Mouse (Mus musculus) heart, postnatal 0 days (tissue): Measurements from ENCODE around the gene Gpr84. TPM values are rescaled to one million over a fixed set of nuclear protein-coding genes. Genes with fewer than 3 reads are reported as not detected.

Experiments used
- ATAC-seq: fragments of 200-750 bp; cut with Nextera tagmentation; 2 replicates; pipeline ENCODE4 v1.8.0; 2017; ENCODE audit warnings: low read depth, moderate number of reproducible peaks, moderate library complexity; ENCODE audit not compliant: insufficient read depth
- DNase-seq: peaks from one replicate; pipeline ENCODE4 v3.0.0-alpha.2; 2016; ENCODE audit warnings: low spot score
- H3K27ac ChIP-seq: fragments of 300-500 bp; sonication (generic); 2 replicates; pipeline ENCODE4 v1.5.1; 2014; ENCODE audit warnings: low read depth, mild to moderate bottlenecking
- H3K27me3 ChIP-seq: fragments of 300-500 bp; sonication (generic); 2 replicates; pipeline ENCODE4 v1.6.1; 2014; ENCODE audit warnings: low read length, mixed read lengths; ENCODE audit not compliant: control insufficient read depth, insufficient read depth
- H3K36me3 ChIP-seq: fragments of 300-500 bp; sonication (generic); replicated peaks from 2 replicates; pipeline ENCODE4 v1.6.1; 2014; ENCODE audit warnings: low read length, mixed read lengths; ENCODE audit not compliant: control insufficient read depth, insufficient read depth
- H3K4me1 ChIP-seq: fragments of 300-500 bp; sonication (generic); 2 replicates; pipeline ENCODE4 v1.6.1; 2014; ENCODE audit warnings: antibody characterized with exemption; ENCODE audit not compliant: control insufficient read depth, insufficient read depth
- H3K4me2 ChIP-seq: fragments of 300-500 bp; sonication (generic); 2 replicates; pipeline ENCODE4 v1.6.1; 2014; ENCODE audit warnings: low read depth, mild to moderate bottlenecking, low read length, moderate library complexity
- H3K4me3 ChIP-seq: fragments of 300-500 bp; sonication (generic); 2 replicates; pipeline ENCODE4 v1.5.1; 2014; ENCODE audit warnings: low read depth, low read length
- H3K9ac ChIP-seq: fragments of 300-500 bp; sonication (generic); replicated peaks from 2 replicates; pipeline ENCODE4 v1.6.1; 2014; ENCODE audit warnings: low read depth, low read length, mixed read lengths
- H3K9me3 ChIP-seq: fragments of 300-500 bp; sonication (generic); replicated peaks from 2 replicates; pipeline ENCODE4 v1.6.1; 2016; ENCODE audit warnings: low read length; ENCODE audit not compliant: control insufficient read depth
- CTCF ChIP-seq: IDR thresholded peaks from 2 replicates; pipeline ENCODE4 v1.5.1; 2016; ENCODE audit warnings: antibody characterized with exemption, control low read depth, low read depth
- EP300 ChIP-seq: IDR thresholded peaks from 2 replicates; pipeline ENCODE4 v1.6.1; 2016; ENCODE audit warnings: antibody characterized with exemption, low read depth
- WGBS: fragments of 180-500 bp; shearing (Covaris S2); extraction: QIAGEN DNeasy Blood & Tissue Kit; methylation state at CpG from one replicate; pipeline ENCODE4 v1.1.7; 2014; 5-methylcytosine and 5-hydroxymethylcytosine counted together
- polyA plus RNA-seq: library from polyadenylated mRNA; unstranded; fragments of >200 nt; fragmentation: Nextera tagmentation; extraction: Ambion mirVana; gene quantifications from 2 replicates; pipeline ENCODE4 v1.2.1, GENCODE M21; 2015
- total RNA-seq: library from RNA; depleted of rRNA; stranded (reverse); fragments of >200 nt; gene quantifications from 2 replicates; pipeline ENCODE4 v1.2.3, GENCODE M21; 2014; ENCODE audit warnings: low replicate concordance; rRNA removed

Gene Gpr84
- not detected in 2 replicates for total RNA-seq
- polyA plus RNA-seq = 0.10 TPM in 1 of 2 replicates, not detected in the other

GRCm38 (mm10) chr15:103310365-103310910 is at the start of gene Gpr84:
Gene Gpr84 (minus strand): TSS chr15:103310612.
- Histone ChIP-seq H3K27me3 (0 out of 2 replicates have a peak, but pooled peaks cover 8% of the 10 kb centered on the region), H3K4me2 (no peak within 1 kb of the TSS), H3K9ac (no peak within 1 kb of the TSS), H3K4me3 (no peak within 1 kb of the TSS), H3K4me1 (peaks cover 16% of the 10 kb centered on the region), H3K27ac (no peak within 1 kb of the TSS), H3K9me3 (no peaks in the 10 kb centered on the region), H3K36me3 (no peaks in the 10 kb centered on the region)
- DNase-seq (no peak), ATAC-seq (no peak)
- no peak for TF ChIP-seq CTCF
- 44% methylated on average over 6 of the region's 6 CpGs for WGBS

DNA sequence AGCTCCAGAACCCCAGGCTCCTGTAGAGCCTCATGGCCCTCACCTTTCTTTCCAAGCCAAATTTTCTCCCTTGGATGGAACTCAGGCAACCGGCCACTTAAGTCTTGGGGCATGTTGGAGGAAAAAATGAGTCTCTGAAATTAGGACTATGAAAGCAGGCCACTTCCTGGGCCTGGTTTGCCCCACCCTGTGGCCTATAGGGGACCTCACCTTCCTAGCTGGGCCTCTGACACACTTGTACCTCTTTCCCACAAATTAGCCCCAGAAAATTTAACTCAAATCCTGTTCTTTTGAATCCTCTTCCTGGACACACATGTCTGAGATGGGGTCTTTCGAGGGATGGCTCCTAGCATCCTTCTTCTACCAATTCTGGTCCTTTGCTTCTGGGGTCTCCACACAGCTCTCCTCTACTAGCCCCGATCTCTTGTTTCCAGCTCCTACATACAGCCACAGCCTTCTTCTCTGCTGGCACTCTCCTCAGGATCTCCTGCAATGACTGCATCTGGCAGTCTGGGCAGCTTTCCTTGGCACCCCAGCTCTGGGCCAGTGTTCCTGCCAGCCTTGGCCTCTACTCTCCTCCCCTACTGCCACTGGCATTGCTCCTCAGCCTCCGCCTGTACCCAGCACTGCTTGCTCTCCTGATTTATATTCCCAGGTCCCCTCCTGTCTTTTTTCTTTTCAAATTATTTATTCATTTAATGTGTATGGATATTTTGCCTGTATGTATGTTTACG is 49.6 kb upstream of the Gpr84 start:
- Histone ChIP-seq H3K27ac (peak overlapping the region; percentile 84), H3K4me3 (no peak overlapping the region), H3K9ac (peak overlapping the region; percentile 8; the same call in 1 of the 2 replicates), H3K9me3 (no peaks in the 10 kb centered on the region), H3K36me3 (peaks cover 24% of the 10 kb centered on the region), H3K4me1 (peaks cover 69% of the 10 kb centered on the region), H3K4me2 (no peak overlapping the region), H3K27me3 (no peaks in the 10 kb centered on the region)
- WGBS = 67% methylated on average over 5 of the region's 5 CpGs
- DNase-seq (no peak), ATAC-seq (no peak)
- TF ChIP-seq EP300 = no peak

GRCm38 (mm10) chr15:103359122-103359510 is 48.7 kb upstream of the Gpr84 start:
- Histone ChIP-seq H3K36me3 (peaks cover 32% of the 10 kb centered on the region), H3K27me3 (no peaks in the 10 kb centered on the region), H3K4me2 (peak overlapping the region; percentile 25; the same call in 1 of the 2 replicates), H3K9ac (no peak overlapping the region), H3K9me3 (no peaks in the 10 kb centered on the region), H3K27ac (peak overlapping the region; percentile 84), H3K4me3 (no peak overlapping the region), H3K4me1 (peaks cover 66% of the 10 kb centered on the region)
- WGBS = 5% methylated on average over 1 of the region's 1 CpGs
- ATAC-seq (peak; percentile 37), DNase-seq (peak; percentile 59)
- TF ChIP-seq CTCF (no peak), EP300 (0 out of 2 replicates have a peak, but pooled peaks have one; percentile 42)

GRCm38 (mm10) chr15:103358278-103359121 is 48.1 kb upstream of the Gpr84 start:
- peak; percentile 63 for ATAC-seq
- no peaks in the 10 kb centered on the region for H3K9me3 ChIP-seq
- peak; percentile 44 for DNase-seq
- TF ChIP-seq EP300 (peak; percentile 53; the same call in 1 of the 2 replicates), CTCF (0 out of 2 replicates have a peak, but pooled peaks have one; percentile 3)
- H3K27ac ChIP-seq = peak overlapping the region; percentile 84
- WGBS = 21% methylated on average over 4 of the region's 4 CpGs
- peaks cover 38% of the 10 kb centered on the region for H3K36me3 ChIP-seq
- 0 out of 2 replicates have a peak overlapping the region, but pooled peaks have one; percentile 5 for H3K4me2 ChIP-seq
- no peak overlapping the region for H3K9ac ChIP-seq
- no peak overlapping the region for H3K4me3 ChIP-seq
- peaks cover 61% of the 10 kb centered on the region for H3K4me1 ChIP-seq
- H3K27me3 ChIP-seq = no peaks in the 10 kb centered on the region

GRCm38 (mm10) chr15:103357817-103358216 is 47.4 kb upstream of the Gpr84 start:
- H3K27me3 ChIP-seq = no peaks in the 10 kb centered on the region
- no peak overlapping the region for H3K9ac ChIP-seq
- H3K36me3 ChIP-seq = peaks cover 44% of the 10 kb centered on the region
- WGBS = 51% methylated on average over 4 of the region's 4 CpGs
- no peak overlapping the region for H3K4me3 ChIP-seq
- no peaks in the 10 kb centered on the region for H3K9me3 ChIP-seq
- no peak for TF ChIP-seq EP300
- TF ChIP-seq CTCF = no peak
- no peak for ATAC-seq
- DNase-seq = no peak
- peak overlapping the region; percentile 84 for H3K27ac ChIP-seq
- H3K4me1 ChIP-seq = peaks cover 58% of the 10 kb centered on the region
- H3K4me2 ChIP-seq = no peak overlapping the region
